Mouse (Mus musculus): ENCODE measurements around the gene Atp4a.

DNA sequence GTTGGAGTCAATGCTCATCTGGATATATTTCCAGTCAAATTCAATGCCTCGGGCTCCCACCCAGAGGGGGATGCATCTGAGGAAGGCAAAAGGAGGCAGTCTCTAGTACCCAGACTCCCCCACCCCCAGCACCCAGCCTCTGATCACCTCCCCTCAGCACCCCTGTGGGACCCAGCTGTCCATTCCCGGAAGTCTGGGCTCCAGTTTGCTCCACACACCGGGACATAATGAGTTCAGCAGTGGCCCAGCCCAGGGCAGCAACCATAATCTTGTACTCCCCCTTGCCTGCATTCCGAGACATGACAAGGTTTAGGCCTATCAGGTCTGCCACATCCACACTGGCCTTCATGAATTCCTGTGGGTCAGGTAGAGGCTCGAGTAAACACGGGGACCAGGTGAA is 16.2 kb downstream of the Atp4a start:
- TF ChIP-seq TCF12 (IDR thresholded peaks at IDR 0.05; ENCODE audit: insufficient read depth, poor library complexity, severe bottlenecking) (no peak), TCF3 (IDR thresholded peaks at IDR 0.05; ENCODE audit: insufficient read length, low read depth) (no peak), MAX (IDR thresholded peaks at IDR 0.05; ENCODE audit: low read depth) (no peak), POLR2A (IDR thresholded peaks at IDR 0.05; ENCODE audit: insufficient read length, low read depth) (no peak), USF1 (IDR thresholded peaks at IDR 0.05; ENCODE audit: low read depth) (no peak), REST (IDR thresholded peaks at IDR 0.05; ENCODE audit: insufficient read depth, insufficient read length) (no peak), CEBPB (IDR thresholded peaks at IDR 0.05; ENCODE audit: insufficient read depth, poor library complexity, severe bottlenecking) (no peak), E2F4 (IDR thresholded peaks at IDR 0.05; ENCODE audit: insufficient read depth) (no peak)

Measured in myocyte (in vitro differentiated cells).